Mouse (Mus musculus): Measurements from ENCODE around the gene Slc27a3.
A peak's percentile ranks its signal among the peaks of the same experiment; 100 is the strongest.

The Slc27a3 gene

GRCm38 (mm10) chr3:90389511-90390490 is at the start of gene Slc27a3:
Gene Slc27a3, minus strand, starts transcription at chr3:90389938.
- DNase-seq (ENCODE audit: low spot score in 2 of 2) = peak in 1 of 2 experiments; percentile 52

DNA sequence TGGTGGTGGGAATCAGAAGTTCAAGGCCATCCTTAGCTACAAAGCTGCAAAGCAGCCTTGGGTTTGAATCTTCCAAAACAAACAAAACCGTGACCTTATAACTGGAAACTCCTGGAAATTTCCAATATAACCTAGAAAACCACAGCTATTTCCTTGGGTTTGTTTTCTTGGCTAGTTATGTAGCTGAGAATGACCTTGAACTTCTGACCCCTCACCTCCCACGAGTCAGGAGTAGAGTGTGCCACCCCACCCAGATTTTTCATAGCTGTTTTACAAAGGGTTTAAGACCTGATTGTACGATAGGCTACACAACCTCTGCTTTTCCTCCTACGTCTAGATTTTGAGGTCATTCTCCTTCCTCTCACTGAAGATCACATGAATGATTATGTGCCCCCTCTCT is 47.4 kb upstream of the Slc27a3 start:
- DNase-seq (ENCODE audit: low spot score in 2 of 2) = no peak

DNA sequence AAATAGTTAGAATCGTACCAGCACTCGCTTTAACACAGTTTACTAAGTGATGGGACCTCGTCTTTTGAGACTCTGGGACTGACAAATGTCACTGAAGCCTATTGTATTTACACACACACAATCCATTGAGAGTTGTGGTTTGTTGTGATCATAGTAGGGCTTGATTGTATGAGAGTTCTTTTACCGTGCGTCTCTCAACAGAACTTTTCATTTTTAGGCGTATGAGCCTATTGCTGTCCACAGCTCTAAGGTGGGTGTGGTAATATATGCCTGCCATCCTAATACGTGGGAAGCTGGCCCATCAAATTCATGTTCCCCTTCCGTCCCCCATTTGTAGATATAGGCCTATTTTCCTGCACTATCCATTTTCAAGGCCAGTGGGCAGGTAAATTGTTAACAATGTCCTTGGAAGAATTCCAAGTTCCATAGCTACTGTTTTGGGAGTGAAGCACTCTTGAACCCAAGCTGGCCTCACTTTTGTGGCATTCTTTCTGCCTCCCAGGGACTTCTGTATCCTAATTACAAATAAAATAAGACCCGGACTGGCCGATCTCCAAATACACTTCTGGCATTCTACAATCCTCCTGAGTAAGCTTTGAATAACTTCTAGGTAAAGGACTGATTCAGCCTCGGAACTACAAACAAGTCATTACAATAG is 44.5 kb upstream of the Slc27a3 start:
- no peak for DNase-seq (ENCODE audit: low spot score in 2 of 2)

DNA sequence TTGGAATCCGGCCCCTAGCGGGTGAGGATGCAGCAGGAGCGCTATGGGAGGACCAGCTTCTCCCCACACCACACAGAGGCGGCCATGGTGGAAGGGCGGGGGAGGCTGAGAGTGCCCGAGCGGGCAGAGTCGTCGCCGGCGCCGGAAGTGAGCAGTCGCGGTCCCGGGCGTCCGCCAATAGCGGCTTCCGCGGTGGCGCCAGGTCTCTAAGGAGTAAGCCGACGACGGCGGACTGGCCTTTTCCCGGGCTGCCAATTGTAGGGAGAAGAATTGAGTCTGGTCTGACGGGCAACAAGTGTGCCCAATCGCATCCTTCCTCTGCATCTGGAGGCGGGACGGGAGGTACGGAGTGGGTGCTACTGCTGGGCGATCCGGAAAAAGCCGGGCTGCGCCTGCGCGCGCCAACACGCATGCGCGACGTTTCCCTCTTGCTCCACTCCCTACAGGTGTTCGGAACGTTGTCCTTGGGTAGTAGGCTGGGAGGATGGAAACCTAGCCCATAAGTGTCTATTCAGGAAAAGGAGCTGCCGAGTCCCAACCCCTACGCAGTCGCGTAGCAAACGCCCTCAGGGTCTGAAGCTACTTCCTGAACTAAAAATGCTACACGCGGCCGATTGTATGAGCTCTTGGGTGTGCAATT is 43.8 kb upstream of the Slc27a3 start, which contains the start of gene Ints3:
Ints3 (minus strand) TSS at position 242 of the 640 bp plus-strand sequence.
- DNase-seq (ENCODE audit: low spot score in 2 of 2) = peak; percentile 100

- DNase-seq (ENCODE audit: low spot score in 2 of 2) = peak; percentile 36 to 55
Measured at GRCm38 (mm10) chr3:90432811-90433219, 43.1 kb upstream of the Slc27a3 start.

DNA sequence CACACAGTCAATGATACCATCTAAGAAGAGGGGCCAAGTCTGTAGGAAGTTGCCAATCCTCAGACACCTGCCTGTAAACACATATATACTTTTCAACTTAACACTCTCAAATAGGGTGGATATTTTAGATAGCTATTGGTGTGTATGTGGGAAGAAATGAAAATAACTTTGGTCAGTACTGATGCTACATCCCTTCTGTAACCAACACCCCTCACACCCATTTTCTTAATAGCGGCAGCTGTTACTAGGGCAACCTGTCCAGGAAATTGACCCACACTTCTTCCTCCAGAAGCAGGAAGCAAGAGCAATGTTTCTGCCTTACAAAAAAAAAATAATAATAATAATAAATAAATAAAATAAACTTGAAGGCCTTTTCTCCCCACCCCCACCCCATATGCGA is 42.6 kb upstream of the Slc27a3 start:
- DNase-seq (ENCODE audit: low spot score in 2 of 2) = no peak

- no peak for DNase-seq (ENCODE audit: low spot score in 2 of 2)
Measured at GRCm38 (mm10) chr3:90429576-90429975, 39.8 kb upstream of the Slc27a3 start.

- DNase-seq (ENCODE audit: low spot score in 2 of 2) = no peak
Measured at GRCm38 (mm10) chr3:90428186-90428585, 38.4 kb upstream of the Slc27a3 start.

DNA sequence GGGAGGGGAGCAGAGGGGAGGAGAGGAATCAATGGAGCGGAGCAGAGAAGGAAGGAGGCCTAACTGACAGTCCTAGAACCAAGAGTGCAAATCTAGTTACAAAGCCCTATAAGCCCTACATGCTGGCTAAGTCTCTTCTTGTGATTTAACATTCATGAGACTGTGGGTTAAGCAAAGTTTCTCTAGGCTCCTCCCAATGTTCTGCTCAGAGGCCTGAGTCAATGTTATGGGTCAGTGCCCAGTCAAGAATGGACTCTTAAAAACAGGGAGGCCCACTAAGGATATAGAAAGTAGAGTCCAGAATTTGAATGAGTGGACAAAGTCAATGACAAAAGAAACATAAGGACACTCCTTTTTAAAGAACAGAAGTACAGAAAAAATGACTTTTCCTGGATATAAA is 37.8 kb upstream of the Slc27a3 start:
- DNase-seq (ENCODE audit: low spot score in 2 of 2) = no peak

DNA sequence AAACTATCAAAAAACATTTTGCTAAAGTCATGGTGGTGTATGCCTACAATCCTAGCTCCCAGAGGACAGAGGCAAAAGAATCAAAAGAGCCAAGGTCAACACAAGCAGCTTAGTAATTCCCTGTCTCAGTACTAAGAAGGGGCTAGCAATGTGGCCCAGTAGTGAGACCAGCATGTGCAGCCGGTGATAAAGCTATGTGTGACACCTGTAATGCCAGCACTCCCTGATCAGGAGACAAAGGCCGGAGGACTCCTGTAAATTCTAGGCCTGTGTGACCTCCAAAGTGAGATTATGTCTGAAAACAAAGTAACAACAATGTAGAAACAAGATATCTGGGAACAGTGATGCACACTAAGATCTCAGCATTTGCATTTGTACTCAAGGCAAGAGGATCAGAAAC is 35.8 kb upstream of the Slc27a3 start:
- DNase-seq (ENCODE audit: low spot score in 2 of 2) = no peak

- no peak for DNase-seq (ENCODE audit: low spot score in 2 of 2)
Measured at GRCm38 (mm10) chr3:90423549-90423948, 33.8 kb upstream of the Slc27a3 start.

- DNase-seq (ENCODE audit: low spot score in 2 of 2) = no peak
Measured at GRCm38 (mm10) chr3:90420696-90421095, 31.0 kb upstream of the Slc27a3 start.

GRCm38 (mm10) chr3:90413011-90413396 is 23.3 kb upstream of the Slc27a3 start:
- DNase-seq (ENCODE audit: low spot score in 2 of 2) = no peak

DNA sequence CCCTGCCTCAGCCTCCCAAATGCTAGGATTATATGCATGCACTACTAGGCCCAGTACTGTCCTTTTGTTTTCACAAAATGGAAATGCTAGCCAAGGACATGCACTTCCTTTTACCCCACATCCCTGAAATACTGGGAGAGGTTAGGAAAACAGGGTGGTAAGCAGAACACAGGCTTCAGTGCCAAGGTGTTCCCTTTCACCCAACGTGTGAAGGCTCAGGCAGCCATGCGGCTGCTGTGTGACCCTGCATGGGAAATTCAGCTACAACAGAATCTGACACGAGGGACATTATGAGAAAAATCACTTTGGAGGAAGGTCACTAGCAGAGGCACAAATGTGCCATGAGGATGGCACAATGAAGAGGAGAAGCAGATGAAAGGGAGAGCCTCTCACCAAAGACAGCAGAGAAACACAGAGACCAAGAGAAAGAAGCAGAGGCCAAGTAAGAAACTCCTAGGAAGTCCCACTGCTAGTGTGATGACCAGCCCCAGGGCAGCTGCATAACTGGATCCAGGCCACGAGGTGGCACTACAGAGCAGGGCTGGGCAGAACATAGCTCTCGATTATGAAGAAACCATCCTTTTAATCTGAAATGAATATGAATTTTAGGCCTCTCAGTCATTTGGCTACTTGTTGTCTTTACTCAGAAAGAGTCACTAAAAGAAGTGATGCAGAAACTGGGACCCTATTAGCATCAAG is 22.7 kb upstream of the Slc27a3 start:
- peak; percentile 70 to 73 for DNase-seq (ENCODE audit: low spot score in 2 of 2)

GRCm38 (mm10) chr3:90408721-90409120 is 19.0 kb upstream of the Slc27a3 start:
- no peak for DNase-seq (ENCODE audit: low spot score in 2 of 2)

GRCm38 (mm10) chr3:90406414-90406813 is 16.7 kb upstream of the Slc27a3 start:
- no peak for DNase-seq (ENCODE audit: low spot score in 2 of 2)

DNA sequence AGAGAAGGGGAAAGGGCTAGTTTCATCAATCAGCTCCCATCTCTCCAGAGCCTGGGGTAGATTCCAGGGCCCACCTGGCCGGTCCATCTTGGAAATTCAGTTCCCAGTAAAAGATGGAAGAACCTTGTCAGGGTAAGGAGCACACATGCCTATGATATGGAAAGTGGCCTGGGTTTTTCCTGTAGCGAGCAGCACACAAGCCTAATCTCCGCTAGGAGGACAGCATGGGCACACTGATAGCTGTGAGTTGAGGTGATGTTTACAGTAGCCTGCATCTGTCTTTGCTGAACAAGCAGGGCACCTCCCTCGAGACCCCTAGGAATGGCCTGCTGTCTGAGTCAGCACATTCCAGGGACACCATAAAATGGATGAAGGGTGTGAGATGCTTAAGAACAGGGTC is 14.9 kb upstream of the Slc27a3 start:
- DNase-seq (ENCODE audit: low spot score in 2 of 2) = no peak

DNA sequence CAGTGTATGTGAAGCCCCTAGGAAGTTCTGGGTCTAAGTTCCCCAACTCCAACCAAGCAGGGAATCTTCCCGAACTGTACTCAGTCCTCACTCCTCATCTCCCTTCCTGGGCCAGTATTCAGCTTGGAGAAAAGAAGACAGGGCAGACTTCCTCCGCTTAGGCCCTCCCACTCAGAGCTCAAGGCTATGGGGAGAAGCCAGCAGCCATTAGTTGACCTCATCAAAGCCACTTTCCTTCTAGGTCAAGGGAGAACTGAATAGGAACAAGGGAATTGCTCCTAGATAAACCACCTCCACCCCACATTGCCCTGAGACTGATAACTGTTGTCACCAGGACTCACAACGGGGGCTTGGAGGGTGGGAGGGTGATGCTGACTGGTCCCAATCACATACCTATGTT is 14.4 kb upstream of the Slc27a3 start:
- no peak for DNase-seq (ENCODE audit: low spot score in 2 of 2)

- DNase-seq (ENCODE audit: low spot score in 2 of 2) = no peak
Measured at GRCm38 (mm10) chr3:90400993-90401392, 11.3 kb upstream of the Slc27a3 start.

GRCm38 (mm10) chr3:90395629-90396028 is 5.9 kb upstream of the Slc27a3 start:
- no peak for DNase-seq (ENCODE audit: low spot score in 2 of 2)

GRCm38 (mm10) chr3:90392661-90393060 is 2.9 kb upstream of the Slc27a3 start:
- DNase-seq (ENCODE audit: low spot score in 2 of 2) = no peak

GRCm38 (mm10) chr3:90391941-90392340 is 2.2 kb upstream of the Slc27a3 start:
- DNase-seq (ENCODE audit: low spot score in 2 of 2) = no peak

Data from right cerebral cortex, adult 2 months (tissue).